Mouse (Mus musculus): ENCODE results near the gene Elk3.

Gene Elk3

DNA sequence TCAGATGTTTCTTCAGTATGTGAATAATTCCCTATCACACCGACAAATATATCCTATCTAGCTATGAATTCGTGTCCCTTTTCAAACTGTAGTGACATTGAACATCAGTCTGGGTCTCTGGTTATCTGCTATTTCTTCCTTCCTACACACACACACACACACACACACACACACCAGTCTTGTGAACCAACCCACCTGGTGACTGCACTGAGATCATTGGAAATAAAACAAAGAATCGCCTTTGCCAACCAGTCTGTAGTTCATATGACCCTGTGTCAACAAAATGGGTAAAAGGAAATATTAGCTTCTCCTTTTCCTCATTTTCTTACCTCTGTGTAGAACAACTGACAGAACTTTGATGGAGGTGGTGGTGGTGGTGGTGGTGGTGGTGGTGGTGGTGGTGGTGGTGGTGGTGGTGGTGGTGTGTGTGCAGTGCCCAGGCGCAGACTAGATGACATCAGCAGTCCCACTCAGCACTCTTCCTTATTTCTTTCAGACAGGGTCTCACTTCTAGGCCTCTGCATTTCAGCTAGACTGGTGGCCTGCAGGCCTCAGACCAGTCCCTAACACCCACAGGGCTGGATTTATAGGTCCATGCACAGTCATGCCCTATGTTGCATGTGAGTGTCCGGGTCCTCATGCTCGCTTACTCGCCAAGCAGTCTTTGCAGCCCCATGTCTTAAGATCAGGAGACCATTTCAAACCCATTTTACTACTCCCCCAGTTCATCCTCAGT, 64.6 kb downstream of the Elk3 start:
- intact Hi-C loops (cut with DNase I), result no loop called here

- intact Hi-C loops (cut with DNase I), result no loop called here
Observed at GRCm38 (mm10) chr10:93244209-93244705, 66.7 kb downstream of the Elk3 start.

- intact Hi-C loops (cut with DNase I), result no loop called here
Observed at GRCm38 (mm10) chr10:93242861-93243260, 68.1 kb downstream of the Elk3 start.

- intact Hi-C loops (cut with DNase I), result no loop called here
Observed at GRCm38 (mm10) chr10:93242208-93242607, 68.7 kb downstream of the Elk3 start.

DNA sequence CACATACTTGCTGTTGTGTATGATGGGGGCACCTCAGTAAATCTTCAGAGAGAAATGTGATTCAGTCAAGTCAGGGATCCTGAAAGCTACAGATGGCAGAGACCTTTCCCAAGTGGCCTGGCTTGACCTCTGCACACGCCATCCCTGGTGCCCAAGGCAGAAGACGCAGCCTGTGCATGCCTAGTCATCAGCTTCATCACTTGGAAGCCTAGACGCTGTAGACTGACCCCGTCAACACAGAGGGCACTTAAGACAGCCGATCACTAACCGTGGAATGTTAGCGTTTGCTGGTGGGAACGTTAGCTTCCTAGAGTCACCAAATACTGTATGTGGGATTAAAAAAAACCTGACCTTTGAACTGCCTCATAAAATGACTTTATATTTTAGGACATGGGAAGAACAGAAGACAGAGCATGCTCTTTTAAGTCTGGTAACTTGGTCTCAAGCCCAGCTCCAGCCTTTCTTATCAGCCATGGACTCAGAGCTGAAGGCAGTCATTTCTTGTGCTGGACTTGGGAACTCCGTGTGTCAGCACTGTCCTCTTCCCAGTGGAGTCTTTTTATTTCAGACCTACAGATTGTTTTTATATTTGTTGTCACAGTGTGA, 71.6 kb downstream of the Elk3 start:
- intact Hi-C loops (cut with DNase I), result no loop called here

DNA sequence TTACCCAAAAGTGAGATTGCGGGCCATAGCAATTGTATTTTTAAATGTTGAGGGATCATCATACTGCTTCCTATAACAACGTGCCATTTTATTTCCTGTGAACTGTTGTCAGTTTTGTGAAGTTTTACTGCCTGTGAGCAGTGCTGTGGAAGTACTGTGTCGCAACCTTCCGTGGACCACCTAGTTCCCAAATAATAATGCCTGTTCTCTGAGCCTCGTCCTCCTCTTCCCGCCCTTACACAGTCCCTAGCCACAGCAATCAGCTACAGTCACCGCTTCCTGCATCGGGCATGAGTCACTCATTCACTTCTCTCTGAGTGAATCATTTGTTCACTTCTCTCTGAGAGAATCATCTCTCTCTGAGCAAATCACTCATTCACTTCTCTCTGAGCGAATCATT, 76.2 kb downstream of the Elk3 start:
- intact Hi-C loops (cut with DNase I), result no loop called here

GRCm38 (mm10) chr10:93233665-93234194, 77.2 kb downstream of the Elk3 start:
- intact Hi-C loops (cut with DNase I), result no loop called here

GRCm38 (mm10) chr10:93231893-93232292, 79.0 kb downstream of the Elk3 start:
- intact Hi-C loops (cut with DNase I), result no loop called here

DNA sequence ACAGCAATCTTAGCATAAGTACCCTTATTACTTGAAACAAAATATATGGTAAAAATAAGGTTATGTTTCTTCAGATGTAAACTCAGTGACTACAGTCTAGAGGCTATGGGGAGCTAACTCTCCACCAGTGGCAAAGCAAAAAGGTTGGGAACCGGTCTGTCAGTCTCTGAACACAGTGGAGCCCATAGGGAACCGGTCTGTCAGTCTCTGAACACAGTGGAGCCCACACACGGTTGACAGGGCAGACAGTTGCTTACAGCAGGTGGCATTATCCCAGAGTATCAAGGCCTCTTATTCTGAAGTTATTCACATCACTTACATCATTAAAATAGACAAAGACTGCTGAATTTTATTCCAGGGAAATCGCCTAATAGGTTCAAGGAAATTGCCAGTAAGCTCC, 79.4 kb downstream of the Elk3 start:
- intact Hi-C loops (cut with DNase I), result no loop called here

GRCm38 (mm10) chr10:93228401-93229007, 82.4 kb downstream of the Elk3 start:
- intact Hi-C loops (cut with DNase I), result no loop called here

- intact Hi-C loops (cut with DNase I), result no loop called here
Observed at GRCm38 (mm10) chr10:93227921-93228320, 83.0 kb downstream of the Elk3 start.

- intact Hi-C loops (cut with DNase I), result no loop called here
Observed at GRCm38 (mm10) chr10:93225751-93226150, 85.2 kb downstream of the Elk3 start.

GRCm38 (mm10) chr10:93215051-93215763, 95.7 kb downstream of the Elk3 start:
- intact Hi-C loops (cut with DNase I), result no loop called here

DNA sequence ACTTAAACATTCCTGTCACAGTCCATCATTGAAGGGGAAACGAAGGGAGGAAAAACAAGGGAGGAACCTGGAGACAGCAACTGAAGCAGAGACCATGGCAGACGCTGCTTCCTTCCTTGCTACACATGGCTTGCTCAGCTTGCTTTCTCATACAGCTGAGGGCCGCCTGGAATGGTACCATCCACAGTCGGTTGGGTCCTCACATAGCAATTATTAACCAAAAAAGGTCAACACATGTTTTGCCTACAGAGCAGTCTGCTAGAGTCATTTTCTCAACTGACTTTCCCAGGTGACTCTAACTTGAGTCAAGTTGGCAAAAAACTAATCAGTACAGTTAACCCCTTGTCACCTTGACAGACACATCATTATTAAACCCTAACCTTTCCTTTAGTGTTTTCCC, 96.7 kb downstream of the Elk3 start:
- intact Hi-C loops (cut with DNase I), result loop anchor here (5.0 kb wide), 1 partner anchor 47 kb away; no protein-coding TSS in a partner anchor

- intact Hi-C loops (cut with DNase I), result loop anchor here (5.0 kb wide), 1 partner anchor 46 kb away; no protein-coding TSS in a partner anchor
Observed at GRCm38 (mm10) chr10:93213339-93213738, 97.6 kb downstream of the Elk3 start.

DNA sequence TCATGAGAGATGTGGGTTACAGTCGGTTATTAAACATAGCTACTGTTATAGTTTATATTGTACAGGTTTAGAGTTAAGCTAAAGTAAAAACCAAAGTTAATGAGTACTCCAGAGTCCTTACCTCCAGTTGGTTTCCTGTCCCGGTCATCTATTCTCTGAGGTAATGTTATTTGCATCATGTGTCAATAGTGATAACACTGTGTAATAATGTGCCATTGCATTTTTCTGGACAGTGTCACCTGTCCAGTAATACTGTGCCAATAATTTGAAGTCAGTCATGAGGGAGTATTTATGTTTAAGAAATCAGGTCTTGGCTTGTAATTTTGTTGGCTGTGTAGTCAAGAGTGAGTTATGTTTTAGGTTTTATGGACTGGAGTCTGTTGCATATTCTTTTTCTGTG, 98.2 kb downstream of the Elk3 start:
- intact Hi-C loops (cut with DNase I), result loop anchor here (5.0 kb wide), 1 partner anchor 45 kb away; no protein-coding TSS in a partner anchor

GRCm38 (mm10) chr10:93207176-93207575, 103.8 kb downstream of the Elk3 start:
- intact Hi-C loops (cut with DNase I), result no loop called here

DNA sequence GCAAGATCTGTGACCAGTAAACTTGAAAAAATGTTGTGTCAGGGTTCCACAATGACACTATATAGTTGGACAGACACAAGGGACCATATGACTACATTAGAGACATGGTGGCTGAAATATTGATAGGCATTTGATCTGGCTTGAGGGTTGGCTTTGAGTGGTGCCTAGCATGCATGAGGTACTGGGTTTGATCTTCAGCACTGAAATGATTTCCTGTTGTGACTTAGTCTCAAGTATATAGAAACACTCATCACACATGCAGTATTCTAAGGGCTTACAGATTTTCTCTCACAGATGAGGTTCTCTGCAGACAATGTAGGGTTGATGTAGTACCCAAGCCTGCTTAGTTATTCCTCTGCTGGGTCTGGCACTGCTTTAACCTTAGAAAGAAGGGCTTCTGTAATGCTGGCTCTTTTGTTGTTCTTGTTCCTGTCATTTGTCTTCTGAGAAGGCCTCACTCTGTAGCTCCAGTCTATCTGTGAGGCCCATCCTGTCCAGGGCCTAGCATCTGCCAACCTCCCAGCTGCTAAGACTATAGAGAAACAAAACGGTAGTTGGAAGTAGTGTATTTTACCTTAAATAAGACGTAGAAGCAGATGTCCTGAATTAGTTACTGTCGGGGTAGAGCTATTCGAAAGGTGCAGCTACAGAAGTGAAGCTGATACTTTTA, 105.5 kb downstream of the Elk3 start:
- intact Hi-C loops (cut with DNase I), result no loop called here

DNA sequence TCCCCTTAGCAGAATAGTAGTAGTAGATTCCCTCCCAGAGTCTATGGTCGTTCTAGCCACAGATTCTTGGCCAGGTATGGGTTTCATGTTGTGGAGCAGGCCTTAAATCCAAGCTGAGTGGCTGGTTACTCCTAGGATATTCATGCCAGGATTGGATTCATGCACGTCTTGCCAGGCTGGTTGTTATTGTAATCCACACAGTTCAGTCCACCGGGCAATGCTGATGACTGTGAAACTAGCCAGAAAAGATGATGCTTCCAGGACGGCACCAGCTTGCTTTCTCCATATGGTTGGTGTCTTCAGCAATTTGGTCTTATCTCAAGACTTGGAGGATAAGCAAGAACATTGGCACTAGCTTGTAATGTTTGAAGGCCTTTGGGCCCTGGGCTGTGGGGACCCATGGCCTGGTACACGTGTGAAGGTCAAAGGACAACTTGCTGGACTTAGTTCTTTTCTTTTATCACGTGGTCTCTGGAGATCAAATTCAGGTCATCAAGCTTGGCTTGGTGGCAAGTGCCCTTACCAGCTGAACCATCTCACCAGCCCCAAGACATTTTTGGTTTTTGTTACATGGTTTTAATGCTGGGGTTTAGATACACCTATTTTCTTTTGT, 109.0 kb downstream of the Elk3 start:
- intact Hi-C loops (cut with DNase I), result no loop called here

DNA sequence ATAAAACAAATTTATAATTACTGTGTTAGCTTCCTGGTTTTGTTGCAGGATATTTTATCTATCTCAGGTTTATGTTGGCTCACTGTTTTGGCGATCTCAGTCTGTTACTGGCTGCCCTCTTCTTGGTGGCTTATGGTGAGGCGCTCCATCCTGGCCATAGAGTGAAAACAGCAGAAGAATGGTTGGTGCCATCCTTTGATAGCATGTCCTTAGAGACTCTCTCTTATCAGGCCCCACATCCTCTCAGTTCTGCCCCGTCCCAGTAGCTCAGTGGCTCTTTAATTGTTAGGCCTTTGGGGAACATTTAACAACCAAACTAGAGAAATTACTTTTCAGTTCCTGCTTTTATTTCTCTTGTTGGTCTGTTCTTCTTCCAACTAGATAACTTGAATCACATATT, 112.0 kb downstream of the Elk3 start:
- intact Hi-C loops (cut with DNase I), result no loop called here
